Mouse (Mus musculus) gastrocnemius, adult 8-10 months (tissue): Measurements from ENCODE around the gene Eif4a2. TPM values are rescaled to one million over a fixed set of nuclear protein-coding genes. Genes with fewer than 3 reads are reported as not detected.
A peak's percentile ranks its signal among the peaks of the same experiment; 100 is the strongest.
"Not testable (repeated sequence)": the region's sequence is repeated elsewhere in the genome, so short reads cannot be mapped to it uniquely, and the experiment has no call there.

ENCODE experiments used
- DNase-seq, 2 experiments: peaks; one replicate each; pipeline ENCODE4 v3.0.0; 2022; ENCODE audit warnings: low spot score in 2 of 2
- total RNA-seq, 4 experiments: library from RNA; stranded (reverse); gene quantifications; 2 replicates each; pipeline ENCODE4 v1.2.4; 2022

Gene Eif4a2
- 100 to 1,000 TPM; 414 to 531 (median 457) TPM for total RNA-seq

DNA sequence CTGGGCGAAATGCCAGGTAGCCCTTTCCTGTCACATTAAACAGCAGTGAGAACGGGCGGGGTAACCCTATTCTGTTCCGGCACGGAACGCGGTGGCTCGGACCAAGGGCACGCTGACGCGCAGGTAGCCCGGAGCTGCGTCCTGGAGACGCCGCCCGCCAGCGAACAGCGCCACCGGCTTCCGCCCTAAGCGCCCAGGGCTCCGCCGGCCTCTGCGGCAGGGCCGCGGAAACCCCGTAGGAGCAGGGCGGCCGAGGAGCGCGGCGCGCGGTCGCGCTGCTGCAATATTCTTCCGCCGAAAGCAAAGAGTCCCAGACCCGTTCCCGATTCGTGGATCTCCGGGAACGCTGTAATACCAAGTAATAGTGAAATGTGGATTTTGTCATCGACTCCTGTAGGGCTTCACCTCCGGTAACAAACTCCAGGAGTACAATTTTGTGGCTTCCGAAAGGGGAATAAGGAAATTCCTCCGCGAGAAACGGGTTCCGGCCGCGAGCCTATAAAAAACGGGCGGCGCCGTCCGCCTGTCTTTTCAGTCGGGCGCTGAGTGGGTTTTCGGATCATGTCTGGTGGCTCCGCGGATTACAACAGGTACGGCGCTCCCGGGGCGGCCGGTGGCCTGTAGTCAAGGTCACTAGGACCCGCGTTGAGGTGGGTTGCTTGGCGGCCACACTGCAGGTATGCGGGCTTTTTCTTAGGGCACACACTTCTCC lies at the start of gene Eif4a2:
Gene Eif4a2 (plus strand): TSS at position 214 of the 712 bp plus-strand sequence.
- DNase-seq = peak; percentile 86 to 90

DNA sequence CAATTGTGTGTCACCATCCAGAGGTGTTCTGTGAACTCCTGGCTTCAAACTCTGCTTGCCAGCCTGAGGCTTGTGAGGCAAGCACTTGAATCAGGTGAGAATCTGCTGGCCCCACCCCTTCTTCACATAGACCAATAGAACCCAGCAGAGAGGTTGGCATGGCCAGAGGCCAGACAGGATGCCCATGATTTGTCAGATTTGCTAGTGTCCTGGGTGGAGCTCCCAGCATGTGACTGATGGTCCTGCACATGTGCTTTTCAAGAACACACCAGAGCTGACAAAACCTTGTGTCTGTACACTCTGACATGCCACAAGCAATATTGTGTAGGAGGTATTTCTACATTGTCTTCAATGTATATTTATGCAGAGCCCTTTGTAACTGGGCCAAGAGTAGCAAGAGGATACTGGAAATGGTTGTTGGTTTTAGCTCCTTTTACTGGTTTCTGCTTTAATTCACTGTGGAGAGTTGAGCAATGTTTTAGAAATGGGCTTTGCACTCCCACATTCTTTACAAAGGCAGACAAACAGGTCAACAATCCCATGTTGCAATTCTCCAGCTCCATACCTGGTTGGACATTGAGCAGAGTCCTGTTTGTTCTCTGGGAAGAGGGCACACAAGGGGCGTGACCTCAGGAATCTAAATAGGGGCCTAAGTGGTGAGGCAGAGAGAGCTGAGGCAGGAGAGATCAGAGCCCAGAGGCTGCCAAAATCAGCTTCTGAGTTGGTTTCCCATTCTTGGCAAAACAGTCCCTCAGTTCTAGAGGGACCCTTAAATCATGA lies 49.4 kb upstream of the Eif4a2 start, which contains the start of gene Kng1:
Gene Kng1 (plus strand): TSS at position 198 of the 780 bp plus-strand sequence.
- DNase-seq = not testable (repeated sequence)

DNA sequence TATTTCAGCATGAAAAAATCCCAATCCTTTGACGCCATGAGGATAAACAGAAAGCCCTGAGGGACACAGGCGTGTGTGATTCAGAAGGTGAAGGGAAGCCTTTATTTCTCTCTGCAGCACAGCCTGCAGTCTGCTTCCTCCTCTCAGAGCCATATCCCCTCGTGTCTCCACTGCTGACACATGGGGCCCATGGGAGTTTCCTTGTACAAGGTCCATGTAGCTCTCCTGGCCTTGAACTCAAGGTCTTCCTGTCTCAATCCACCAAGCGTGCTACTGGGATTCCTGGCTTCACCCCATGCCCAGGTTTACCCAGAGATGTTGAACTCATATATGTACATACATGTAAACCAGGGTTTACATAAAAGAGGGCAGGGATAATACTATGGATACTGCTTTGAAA lies 47.6 kb upstream of the Eif4a2 start:
- DNase-seq = not testable (repeated sequence)

DNA sequence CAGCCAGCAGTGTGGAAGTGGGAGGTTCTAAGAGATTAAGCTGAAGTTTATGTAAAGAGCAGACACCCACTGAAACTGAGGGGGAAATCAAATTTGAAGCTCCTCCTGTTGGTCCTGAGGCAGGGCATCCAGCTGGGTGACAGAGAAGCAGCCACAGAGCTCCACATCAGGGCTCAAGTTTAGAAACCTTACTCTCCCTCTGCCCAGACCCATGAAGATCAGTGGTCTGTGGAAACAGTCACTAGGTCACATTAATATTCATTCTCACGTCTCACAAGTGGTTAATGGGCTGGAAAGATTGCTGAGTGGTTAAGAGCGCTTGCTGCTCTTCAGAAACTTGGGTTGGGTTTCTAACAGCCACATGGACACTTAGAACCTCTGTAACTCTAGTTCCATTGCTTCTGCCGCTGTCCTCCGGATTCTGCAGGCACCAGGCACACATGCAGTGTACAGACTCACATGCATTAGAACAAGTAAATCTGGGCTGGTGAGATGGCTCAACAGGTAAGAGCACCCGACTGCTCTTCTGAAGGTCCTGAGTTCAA lies 46.4 kb upstream of the Eif4a2 start:
- DNase-seq = not testable (repeated sequence)

DNA sequence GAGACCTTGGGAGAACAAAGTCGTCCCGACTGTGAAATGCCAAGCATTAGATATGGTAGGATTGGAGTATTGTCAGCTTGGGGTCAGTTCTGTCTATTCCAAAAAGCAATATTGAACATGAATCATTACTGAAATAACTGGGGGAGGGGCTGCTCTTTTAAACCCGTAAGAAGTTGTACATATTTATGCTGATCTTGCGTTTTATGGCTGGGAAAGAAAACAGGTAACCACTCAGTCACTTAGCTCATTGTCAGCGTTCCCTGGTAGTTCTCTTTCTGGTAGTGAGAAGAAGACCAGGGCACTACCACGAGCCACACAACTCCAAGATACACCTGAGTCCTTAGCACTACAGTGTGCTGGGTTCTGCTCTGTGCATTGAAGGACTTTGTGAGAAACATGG lies 29.7 kb upstream of the Eif4a2 start:
- DNase-seq = not testable (repeated sequence)

DNA sequence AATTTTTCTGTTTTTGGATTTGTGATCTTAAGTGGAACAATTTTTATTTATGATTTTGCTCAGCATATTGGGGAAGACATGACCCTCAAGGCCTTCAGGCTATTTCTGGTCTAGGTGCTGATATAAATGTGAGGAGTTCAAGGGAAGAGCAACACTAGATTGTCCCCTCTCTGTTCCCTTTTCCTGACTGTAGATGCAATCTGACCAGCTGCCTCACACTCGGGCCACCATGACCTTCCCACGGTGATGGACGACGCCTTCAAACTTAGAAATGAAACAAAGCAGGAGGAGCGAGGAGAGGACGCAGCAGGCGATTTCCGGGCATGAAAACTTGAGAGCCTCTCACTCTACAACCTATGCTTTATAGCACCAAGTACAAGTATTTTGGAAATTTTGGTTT lies 20.1 kb upstream of the Eif4a2 start:
- DNase-seq = not testable (repeated sequence)

DNA sequence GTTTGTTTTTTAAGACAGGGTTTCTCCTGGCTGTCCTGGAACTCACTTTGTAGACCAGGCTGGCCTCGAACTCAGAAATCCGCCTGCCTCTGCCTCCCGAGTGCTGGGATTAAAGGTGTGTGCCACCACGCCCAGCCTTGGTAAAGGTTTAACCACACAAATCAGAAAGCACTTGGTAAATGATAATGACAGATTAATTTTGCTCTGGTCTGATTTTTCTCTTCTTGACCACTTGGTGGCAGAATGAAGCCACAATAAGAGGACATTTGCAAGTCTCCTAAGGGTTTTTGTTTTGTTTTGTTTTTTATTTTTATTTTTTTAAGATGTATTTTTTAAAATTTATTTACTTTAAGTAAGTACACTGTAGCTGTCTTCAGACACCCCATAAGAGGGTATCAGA lies 19.5 kb upstream of the Eif4a2 start:
- DNase-seq = not testable (repeated sequence)

DNA sequence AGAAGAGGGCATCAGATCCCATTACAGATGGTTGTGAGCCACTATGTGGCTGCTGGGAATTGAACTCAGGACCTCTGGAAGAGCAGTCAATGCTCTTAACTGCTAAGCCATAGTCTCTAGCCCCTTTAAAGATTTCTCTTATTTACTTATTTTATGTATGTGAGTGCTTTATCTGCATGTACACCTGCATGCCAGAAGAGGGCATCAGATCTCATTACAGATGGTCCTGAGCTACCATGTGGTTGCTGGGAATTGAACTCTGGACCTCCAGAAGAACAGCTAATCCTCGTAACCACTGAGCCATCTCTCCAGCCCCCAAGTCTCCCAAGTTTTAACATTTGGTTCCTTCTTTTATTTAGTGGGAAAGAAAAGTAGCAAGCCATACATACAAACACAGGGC lies 18.8 kb upstream of the Eif4a2 start:
- not testable (repeated sequence) for DNase-seq

DNA sequence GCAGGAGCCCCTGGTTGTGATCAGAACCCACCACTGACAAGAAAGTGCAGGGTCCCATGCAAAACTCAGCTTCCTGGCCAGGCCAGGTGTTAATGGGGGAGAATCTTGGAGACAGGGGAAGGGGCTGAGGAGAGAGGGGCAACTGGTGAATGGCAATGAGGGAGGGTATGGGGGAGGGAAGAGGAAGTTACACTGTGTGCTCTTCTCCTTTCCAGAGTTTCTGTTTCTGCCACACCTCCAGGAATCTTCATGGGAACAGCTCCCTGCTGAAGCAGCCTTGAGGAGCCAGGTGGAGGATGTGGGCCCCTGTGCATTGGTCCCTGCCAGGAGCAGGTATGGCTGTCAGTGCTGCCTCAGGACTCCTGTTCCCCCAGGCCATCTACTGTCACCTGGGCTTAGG lies 15.9 kb upstream of the Eif4a2 start:
- DNase-seq = not testable (repeated sequence)

DNA sequence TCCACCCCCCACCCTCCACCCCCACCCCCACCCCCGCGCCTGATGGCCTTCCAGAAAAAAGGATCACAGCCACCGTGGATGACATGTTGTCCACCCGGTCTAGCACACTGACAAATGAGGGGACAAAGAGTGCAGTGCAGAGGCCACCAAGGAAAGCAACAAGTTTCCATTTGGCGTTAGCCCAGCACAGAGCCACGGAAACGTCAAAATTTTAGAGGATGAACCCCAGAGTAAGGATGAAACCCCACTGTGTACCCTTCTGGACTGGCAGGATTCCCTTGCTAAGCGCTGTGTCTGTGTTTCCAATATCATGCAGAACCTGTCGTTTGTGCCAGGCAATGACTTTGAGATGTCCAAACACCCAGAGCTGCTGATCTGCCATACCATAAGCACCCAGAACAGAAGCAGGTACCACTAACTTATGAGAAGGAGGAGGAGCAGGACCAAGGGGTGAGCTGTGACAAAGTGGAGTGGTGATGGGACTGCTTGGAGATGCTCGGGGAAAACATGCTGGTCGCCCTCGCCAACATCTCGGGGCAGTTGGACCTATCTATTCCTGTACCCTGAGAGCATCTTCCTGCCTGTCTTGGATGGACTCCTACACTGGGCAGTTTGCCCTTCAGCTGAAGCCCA lies 13.8 kb upstream of the Eif4a2 start:
- DNase-seq = no peak

DNA sequence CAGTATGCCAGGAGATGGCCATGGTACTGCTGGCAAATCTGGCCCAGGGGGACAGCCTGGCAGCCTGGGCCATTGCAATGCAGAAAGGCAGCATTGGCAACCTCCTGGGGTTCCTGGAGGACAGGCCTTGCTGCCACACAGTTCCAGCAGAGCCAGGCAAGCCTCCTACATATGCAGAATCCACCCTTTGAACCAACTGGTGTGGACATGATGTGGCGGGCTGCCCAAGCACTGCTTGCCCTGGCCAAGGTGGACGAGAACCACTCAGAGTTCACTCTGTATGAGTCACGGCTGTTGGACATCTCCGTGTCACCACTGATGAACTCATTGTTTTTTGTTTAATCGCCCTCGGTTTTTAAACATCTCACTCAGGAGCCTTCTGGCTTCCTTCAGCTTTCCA lies 13.1 kb upstream of the Eif4a2 start:
- no peak for DNase-seq

DNA sequence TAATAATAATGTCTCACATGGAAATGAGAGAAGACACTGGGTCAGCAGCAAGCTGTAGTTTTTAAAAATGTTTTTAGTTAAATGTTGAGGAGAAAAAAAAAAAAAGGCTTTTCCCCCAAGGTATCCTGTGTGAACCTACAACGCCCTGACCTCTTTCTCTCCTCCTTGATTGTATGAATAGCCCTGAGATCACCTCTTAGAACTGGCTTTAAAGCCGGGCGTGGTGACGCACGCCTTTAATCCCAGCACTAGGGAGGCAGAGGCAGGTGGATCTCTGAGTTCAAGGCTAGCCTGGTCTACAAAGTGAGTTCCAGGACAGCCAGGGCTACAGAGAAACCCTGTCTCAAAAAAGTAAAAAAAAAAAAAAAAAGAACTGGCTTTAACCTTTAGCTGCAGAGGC lies 11.7 kb upstream of the Eif4a2 start:
- DNase-seq = not testable (repeated sequence)

DNA sequence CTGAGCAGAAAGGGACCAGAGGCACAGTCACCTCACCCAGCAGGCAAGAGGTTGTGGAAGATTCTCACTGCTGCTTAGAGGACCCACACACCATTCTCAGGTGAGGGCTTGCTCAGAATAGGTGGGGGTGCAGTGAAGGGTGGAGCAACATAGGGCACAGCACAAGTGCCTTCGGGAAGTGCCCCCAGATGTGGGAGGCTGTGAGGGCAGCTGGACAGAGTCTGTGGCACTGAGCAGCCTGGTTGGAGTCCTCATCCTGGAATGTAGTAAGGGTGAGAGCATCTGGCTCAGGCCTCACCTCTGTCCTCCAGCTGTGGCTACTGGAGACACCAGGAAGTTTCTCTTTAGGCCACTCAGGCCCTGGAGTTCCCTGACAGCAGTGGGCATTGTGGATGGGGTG lies 10.4 kb upstream of the Eif4a2 start:
- DNase-seq = not testable (repeated sequence)

DNA sequence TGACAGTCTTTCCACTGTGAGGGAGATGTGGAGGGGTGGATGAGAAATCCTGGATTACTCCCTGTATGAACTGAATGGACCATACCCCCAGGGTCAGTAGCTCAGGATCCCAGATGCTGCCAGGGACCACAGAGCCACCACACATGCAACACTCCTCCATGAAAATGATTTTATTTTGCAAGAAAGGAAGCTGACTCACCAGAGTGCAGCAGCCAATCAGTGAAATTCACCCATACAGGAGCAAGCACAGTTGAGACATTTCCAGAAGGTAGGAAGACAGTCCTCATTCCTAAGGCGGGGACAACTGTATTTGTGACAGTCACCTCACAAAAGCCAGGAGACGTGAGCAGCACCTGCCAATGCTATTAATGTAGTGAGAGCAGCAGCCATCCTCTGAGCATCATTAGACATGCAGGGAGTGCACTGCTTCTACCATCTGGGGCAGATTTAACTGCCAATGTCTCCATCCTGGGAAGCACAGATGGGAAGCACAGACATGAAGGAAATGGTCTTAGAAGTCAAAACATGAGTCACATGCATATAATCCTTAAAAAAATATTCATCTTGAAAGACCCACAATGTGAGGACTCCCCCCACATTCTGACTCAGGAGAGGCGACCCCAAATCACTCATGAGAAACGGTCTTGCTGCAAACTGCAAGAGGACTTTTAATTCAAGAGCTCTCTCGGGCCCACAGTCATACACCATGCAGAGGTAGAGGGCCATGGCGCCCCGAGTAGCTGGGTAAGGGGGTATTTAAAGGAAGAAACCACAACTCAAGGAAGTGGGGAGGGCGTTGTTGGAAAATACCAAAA lies 9.7 kb upstream of the Eif4a2 start:
- DNase-seq = not testable (repeated sequence)

DNA sequence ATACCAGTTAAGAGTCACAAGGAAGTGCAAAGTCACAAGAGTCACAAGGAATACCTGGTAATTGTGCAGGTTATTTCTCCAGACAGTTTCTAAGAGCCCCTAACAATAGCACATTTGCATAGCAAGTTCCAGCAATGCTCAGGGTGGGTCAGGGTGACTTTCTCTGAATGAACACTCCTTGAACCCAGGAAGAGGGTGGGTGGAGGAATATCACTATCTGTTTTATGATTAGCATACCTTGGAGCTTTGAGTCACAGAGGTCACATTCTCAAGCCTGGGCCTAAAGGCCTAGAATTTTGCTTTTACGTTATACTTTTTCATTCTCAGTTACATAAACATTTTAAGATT lies 9.2 kb upstream of the Eif4a2 start:
- DNase-seq = not testable (repeated sequence)

DNA sequence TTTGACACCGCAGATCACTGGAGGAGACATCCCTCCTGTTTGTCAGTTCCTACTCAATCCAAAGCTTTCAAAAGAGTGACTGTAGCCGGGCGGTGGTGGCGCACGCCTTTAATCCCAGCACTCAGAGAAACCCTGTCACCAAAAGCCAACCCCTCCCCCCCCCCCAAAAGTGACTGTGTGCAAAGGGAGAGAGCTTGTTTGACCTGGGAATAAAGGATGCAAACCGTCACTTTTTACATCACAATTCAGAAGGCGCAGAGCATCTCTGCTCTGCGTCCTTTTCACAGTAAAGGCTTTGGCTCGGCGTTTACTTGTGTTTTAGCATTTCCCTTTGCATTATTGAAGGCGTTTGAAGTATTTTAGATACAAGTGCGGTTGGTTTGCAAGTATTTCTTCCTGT lies 7.6 kb upstream of the Eif4a2 start:
- DNase-seq = no peak

DNA sequence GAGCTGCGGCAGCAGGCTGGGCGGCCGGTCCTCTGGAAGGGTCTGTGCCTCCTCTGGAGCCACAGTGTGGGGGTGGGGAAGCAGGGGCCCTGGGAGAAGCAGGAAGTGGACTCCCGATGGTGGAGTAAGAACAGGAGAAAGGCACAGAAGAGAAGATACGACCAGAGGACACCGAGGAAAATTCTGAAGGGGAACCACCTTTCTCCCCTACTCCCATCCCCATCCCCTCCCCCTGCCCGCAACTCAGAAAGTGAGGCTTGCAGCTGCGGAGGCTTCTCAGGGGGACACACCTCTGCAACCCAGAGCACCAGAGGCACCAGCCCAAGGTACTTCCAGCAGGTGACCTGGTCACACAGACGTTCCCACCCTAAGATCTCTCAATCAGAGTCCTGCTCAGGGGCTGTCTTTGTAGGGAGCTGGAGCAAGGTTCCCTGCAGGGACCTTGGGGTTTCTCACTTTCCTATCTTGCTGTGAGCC lies 7.1 kb upstream of the Eif4a2 start:
- DNase-seq = no peak

DNA sequence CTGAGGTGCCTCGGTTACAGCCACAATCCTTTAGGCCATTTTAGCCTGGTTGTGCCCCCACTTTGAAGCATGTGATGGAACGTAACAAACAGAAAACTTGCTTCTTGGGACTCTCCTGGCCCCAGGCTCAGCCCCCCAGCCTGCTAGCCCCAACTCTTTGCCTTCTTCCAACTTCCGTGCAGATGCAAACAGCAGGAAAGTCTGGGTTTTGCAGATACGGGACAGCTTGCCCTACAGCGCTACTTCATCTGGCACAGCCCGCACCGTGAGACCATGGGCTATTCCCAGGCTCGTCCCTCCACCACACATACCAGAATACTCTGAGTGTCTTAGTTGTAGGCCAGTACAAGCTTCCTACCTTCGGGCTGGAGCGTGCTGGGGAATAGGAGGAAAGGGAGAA lies 6.6 kb upstream of the Eif4a2 start:
- DNase-seq = no peak

DNA sequence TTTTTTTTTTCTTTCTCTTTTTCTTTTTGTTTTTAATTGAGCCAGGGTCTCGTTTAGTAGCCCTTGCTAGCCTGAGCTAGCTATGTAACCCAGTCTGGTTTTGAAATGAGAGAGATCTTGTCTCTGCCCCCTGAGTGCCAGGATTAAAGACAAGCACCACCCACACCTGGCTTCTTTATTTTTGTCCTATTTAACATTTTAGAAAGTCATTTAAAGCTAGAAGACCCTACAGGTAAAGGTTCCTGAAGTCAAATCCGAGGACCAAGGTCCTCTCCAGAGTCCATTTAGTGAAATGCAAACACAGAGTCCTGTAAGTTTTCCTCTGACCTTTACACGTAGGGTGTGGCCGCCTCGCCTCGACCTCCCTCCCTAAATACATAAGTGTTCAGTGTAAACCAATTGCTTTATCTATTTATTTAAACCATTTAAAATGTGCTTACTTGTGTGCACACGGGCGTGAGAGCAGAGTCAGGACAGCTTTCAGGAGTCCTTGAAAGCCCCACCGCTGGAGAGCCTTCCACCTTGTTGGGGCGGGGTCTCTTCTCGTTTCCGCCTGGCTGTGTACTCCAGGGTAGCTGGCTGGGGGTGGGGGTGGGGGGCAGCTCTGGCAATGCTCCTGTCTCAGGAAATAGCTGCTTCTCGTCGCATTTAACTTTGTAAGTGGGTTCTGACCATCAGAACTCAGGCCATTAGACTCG lies 4.8 kb upstream of the Eif4a2 start:
- DNase-seq = no peak

DNA sequence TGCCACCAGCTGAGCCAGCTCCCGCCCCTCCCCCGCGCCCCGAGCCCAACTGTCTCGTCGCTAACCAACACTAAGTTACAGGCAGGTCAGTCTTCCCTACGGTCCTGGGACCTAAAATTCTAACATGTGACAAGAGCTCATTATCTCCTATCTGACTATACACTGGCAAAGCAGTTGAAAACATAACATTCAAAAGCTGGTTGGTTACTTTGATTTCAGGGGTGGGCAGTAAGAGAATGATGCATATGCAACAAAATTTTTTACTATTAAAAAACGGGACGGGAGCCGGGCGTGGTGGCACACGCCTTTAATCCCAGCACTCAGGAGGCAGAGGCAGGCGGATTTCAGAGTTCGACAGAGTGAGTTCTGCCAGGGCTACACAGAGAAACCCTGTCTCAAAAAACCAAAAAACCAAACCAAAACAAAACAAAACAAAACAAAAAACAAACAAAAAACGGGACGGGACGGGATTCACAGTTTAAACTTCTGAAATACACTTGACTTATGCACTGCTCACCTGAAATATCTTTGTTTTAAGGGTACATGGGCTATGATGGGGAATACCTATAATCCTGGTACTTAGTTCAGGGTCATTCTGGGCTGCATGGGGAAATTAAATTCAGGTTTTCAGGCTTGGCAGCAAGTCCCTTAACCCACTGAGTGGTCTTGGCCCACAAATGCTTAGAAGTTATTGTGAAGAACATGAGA lies 4.1 kb upstream of the Eif4a2 start:
- no peak for DNase-seq
